Mouse (Mus musculus) liver, adult 2 months (tissue): ENCODE results near the gene Vgf. TPM values are rescaled to one million over a fixed set of nuclear protein-coding genes. Genes with fewer than 3 reads are reported as not detected.

ENCODE experiments used
- DNase-seq: peaks from one replicate; pipeline ENCODE4 v3.0.0-alpha.2; 2011; ENCODE audit warnings: low read depth, low spot score; ENCODE audit errors: extremely low read depth
- H3K27ac ChIP-seq: fragments of 200-500 bp; replicated peaks from 2 replicates; pipeline ENCODE4 v1.5.1; 2012; ENCODE audit warnings: low read depth, mild to moderate bottlenecking, control low read depth, inconsistent platforms, low read length; ENCODE audit not compliant: insufficient read depth
- H3K27me3 ChIP-seq: fragments of 200-500 bp; 2 replicates; pipeline ENCODE4 v1.6.1; 2012; ENCODE audit warnings: mild to moderate bottlenecking, moderate library complexity, low read length, inconsistent platforms; ENCODE audit not compliant: control insufficient read depth, insufficient read depth
- H3K36me3 ChIP-seq: fragments of 200-500 bp; 2 replicates; pipeline ENCODE4 v1.6.1; 2012; ENCODE audit warnings: low read length, inconsistent platforms; ENCODE audit not compliant: control insufficient read depth, insufficient read depth
- H3K4me1 ChIP-seq: fragments of 200-500 bp; 2 replicates; pipeline ENCODE4 v1.6.1; 2011; ENCODE audit warnings: low read length; ENCODE audit not compliant: control insufficient read depth, insufficient read depth
- H3K4me3 ChIP-seq: fragments of 200-500 bp; 2 replicates; pipeline ENCODE4 v1.5.1; 2011; ENCODE audit warnings: low read depth, mild to moderate bottlenecking, control low read depth, low read length, moderate library complexity; ENCODE audit not compliant: insufficient read depth
- H3K79me2 ChIP-seq: fragments of 200-500 bp; 2 replicates; pipeline ENCODE4 v1.6.1; 2012; ENCODE audit warnings: inconsistent platforms, mild to moderate bottlenecking, low read length, moderate library complexity; ENCODE audit not compliant: control insufficient read depth, insufficient read depth
- H3K9ac ChIP-seq: fragments of 200-500 bp; 2 replicates; pipeline ENCODE4 v1.6.1; 2012; ENCODE audit warnings: low read depth, mild to moderate bottlenecking, control low read depth, inconsistent platforms, low read length
- CTCF ChIP-seq: fragments of 200-500 bp; IDR thresholded peaks from 2 replicates; pipeline ENCODE4 v1.5.1; 2011; ENCODE audit warnings: low read depth, low read length, control low read depth
- POLR2A ChIP-seq: fragments of 200-500 bp; IDR thresholded peaks from 2 replicates; pipeline ENCODE4 v1.6.1; 2011; ENCODE audit warnings: low read length, control low read depth; ENCODE audit not compliant: insufficient read depth; ENCODE audit errors: extremely low read depth
- WGBS: fragments of 180-500 bp; shearing (Covaris S2); methylation state at CpG from one replicate; pipeline ENCODE4 v1.1.7; 2018; 5-methylcytosine and 5-hydroxymethylcytosine counted together
- polyA plus RNA-seq: library from polyadenylated mRNA; depleted of rRNA; stranded (reverse); fragments of >200 nt; gene quantifications from 2 replicates; pipeline ENCODE4 v1.2.3, GENCODE M21; 2012; rRNA removed
- total RNA-seq: library from RNA; depleted of rRNA; stranded (reverse); fragments of >200 nt; gene quantifications from 2 replicates; pipeline ENCODE4 v1.2.3, GENCODE M21; 2014; rRNA removed

Gene Vgf
- total and polyA plus RNA-seq, 2 experiments, result not detected

DNA sequence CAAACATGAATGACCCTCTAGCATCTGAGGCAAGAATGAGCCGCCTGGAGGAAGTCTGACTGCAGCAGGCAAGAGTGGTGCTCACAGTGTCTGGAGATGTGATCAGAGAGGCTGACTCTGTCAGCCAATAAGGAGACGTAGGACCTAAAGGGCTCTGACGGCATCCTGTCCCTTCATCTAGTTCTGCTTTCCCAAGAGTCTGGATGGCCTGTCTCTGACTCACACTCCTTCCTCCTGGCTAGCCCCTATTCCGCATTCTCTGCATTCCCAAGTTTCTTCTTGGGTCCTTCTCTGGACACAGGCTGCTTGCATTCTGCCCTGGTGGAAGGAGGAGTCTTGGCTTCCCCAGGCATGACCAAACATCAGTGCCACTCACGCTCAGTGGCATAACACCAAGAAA lies 53.7 kb downstream of the Vgf start:
- Histone ChIP-seq H3K27ac (no peak overlapping the region), H3K27me3 (no peaks in the 10 kb centered on the region), H3K36me3 (no peaks in the 10 kb centered on the region), H3K4me3 (no peak overlapping the region), H3K9ac (no peak overlapping the region), H3K79me2 (no peaks in the 10 kb centered on the region), H3K4me1 (peaks cover 22% of the 10 kb centered on the region)
- TF ChIP-seq POLR2A (no peak), CTCF (no peak)
- DNase-seq, result peak; percentile 42
- 72% methylated on average over 5 of the region's 5 CpGs for WGBS

Other genes starting within 250 kb of the Vgf start
- not detected in 2 replicates for gene Col26a1, start 143.2 kb upstream of the Vgf start, total RNA-seq
- gene Col26a1, start 143.2 kb upstream of the Vgf start, polyA plus RNA-seq, result not detected in 2 replicates
- 2.4 and 3.2 TPM in 2 replicates for gene Ift22, start 118.2 kb upstream of the Vgf start, total RNA-seq
- gene Ift22, start 118.2 kb upstream of the Vgf start, polyA plus RNA-seq, result 3.4 and 3.8 TPM in 2 replicates
- 106 and 115 TPM in 2 replicates for gene Fis1, start 73.1 kb upstream of the Vgf start, total RNA-seq
- gene Fis1, start 73.1 kb upstream of the Vgf start, polyA plus RNA-seq, result 112 and 120 TPM in 2 replicates
- gene Cldn15, start 59.8 kb upstream of the Vgf start, total RNA-seq, result 0.40 and 0.46 TPM in 2 replicates
- 0.51 and 0.81 TPM in 2 replicates for gene Cldn15, start 59.8 kb upstream of the Vgf start, polyA plus RNA-seq
- 21.5 and 22.7 TPM in 2 replicates for gene Plod3, start 39.4 kb upstream of the Vgf start, total RNA-seq
- gene Plod3, start 39.4 kb upstream of the Vgf start, polyA plus RNA-seq, result 23.4 and 27.4 TPM in 2 replicates
- gene Znhit1, start 38.4 kb upstream of the Vgf start, total RNA-seq, result 30.0 and 44.5 TPM in 2 replicates
- gene Znhit1, start 38.4 kb upstream of the Vgf start, polyA plus RNA-seq, result 101 and 109 TPM in 2 replicates
- 21.5 and 23.8 TPM in 2 replicates for gene Ap1s1, start 19.7 kb downstream of the Vgf start, total RNA-seq
- gene Ap1s1, start 19.7 kb downstream of the Vgf start, polyA plus RNA-seq, result 24.1 and 25.6 TPM in 2 replicates
- gene Serpine1, start 45.9 kb downstream of the Vgf start, total RNA-seq, result 0.83 and 1.9 TPM in 2 replicates
- 0.12 and 0.32 TPM in 2 replicates for gene Serpine1, start 45.9 kb downstream of the Vgf start, polyA plus RNA-seq
- 9.3 and 11.2 TPM in 2 replicates for gene Trim56, start 89.8 kb downstream of the Vgf start, total RNA-seq
- 4.3 and 5.7 TPM in 2 replicates for gene Trim56, start 89.8 kb downstream of the Vgf start, polyA plus RNA-seq
- 0.28 TPM in 1 of 2 replicates, not detected in the other for gene Muc3, start 122.9 kb downstream of the Vgf start, total RNA-seq
- gene Muc3, start 122.9 kb downstream of the Vgf start, polyA plus RNA-seq, result 0.19 and 0.37 TPM in 2 replicates
- not detected in 2 replicates for gene Muc3a, start 186.0 kb downstream of the Vgf start, total RNA-seq
- 0.10 and 0.12 TPM in 2 replicates for gene Muc3a, start 186.0 kb downstream of the Vgf start, polyA plus RNA-seq